Mouse (Mus musculus): Measurements from ENCODE around the gene Hspb7.

The Hspb7 gene

DNA sequence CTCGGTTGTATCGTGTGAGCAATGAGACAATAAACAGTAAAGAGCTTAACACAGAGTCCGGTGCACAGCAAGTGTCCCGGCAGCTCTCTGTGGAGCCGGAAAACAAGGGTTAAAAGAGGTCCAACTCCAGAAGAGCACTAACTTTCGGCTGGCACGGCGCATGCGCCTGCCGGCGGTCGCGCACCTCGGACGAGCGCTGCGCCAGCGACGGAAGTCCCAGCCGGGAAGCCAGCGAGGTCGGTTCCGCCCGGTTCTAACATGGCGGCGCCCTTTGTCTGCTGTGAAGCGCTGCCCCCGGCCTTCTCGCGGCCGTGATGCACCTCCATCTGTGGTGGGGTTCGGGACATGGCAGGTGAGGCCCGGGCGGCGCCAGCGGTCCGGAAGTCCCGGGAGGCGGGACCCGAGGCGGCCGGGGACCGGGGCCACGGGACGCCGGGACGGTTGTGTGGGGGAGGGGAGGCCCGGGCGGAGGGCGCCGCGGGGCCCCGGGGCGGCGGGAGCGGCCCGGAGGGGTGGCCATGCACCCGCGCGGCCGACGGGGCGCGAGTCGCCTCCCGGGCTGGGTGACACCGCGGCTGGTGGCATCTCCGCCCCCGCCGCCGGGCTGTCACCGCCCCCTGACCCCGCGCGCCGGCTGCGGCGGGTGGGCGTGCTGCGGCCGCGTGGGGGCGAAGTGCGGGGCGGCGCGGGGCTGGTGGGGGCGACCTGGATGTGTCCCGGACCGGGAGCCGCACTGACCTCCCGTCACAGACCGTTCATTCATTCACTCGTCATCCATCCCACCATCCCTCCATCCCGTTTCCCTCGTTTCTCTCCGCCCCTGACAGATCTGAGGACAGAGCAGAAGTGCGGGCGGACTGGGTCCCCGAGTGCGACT, 24.1 kb downstream of the Hspb7 start, which contains the start of gene Zbtb17:
TSS of gene Zbtb17 (plus strand) at position 204 of the 877 bp plus-strand sequence.
- in situ Hi-C loops (cut with MseI, MboI) = no loop called here

GRCm38 (mm10) chr4:141445328-141445720, 24.7 kb downstream of the Hspb7 start:
- in situ Hi-C loops (cut with MseI, MboI) = no loop called here

DNA sequence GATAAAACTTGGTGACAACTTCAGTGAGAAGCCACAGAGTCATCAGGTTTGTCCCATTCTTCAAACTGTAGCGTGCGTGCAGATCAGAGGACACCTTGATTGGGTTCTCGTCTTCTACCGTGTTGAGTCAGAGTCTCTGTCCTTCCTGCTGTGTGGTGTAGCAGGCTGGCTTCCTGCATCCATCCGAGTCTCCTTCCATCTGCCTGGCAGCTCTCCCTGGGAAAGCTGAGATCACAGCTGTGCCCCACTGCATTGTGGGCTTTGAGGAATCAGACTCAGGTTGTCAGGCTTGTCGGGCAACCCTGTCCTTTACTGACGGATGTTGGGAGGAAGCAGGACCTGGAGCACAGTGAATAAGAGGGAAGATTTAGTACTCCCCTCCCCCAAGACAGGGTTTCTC, 25.6 kb downstream of the Hspb7 start:
- in situ Hi-C loops (cut with MseI, MboI) = no loop called here

DNA sequence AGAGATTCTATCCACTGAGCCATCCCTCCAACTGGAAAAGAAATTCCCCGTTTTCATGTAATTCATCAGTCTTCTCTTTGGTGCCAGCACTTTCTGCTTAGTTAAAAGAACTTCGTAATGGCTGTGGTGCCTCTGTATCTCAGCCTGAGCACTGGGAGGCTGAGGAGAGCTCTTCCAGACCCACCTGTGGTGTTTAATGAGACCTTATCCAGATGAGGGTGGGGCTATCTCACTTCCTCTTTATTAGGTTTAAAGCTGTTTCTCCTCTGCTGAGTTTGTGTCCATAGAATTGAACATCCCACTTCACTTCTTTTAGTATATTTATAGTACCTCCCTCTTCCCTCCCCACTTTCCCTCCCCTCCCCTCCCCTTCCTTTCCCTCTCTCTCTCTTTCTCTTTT, 30.7 kb downstream of the Hspb7 start:
- in situ Hi-C loops (cut with MseI, MboI) = no loop called here

DNA sequence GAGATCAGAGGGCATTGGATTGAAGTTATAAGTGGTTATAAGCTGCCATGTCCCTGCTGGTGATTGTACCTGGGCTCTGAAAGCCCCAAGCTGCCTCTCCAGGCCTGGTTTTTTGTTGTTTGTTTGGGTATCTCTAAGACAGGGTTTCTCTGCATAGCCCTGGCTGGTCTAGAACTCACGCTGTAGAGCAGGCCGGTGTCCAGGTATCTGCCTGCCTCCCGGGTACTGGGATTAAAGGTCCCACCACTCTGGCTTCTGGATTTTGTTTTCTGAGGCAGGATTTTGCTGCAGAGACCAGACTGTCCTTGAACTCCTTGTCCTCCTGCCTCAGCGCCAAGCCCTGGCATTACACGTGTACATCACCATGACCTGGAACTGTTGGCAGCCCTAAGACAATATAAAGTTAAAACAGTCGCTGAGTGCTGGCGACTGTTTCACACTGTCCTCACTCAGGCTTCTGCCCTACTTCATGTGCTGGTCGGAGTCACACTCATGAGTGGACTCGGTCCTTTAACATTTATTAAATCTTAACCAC, 31.4 kb downstream of the Hspb7 start:
- in situ Hi-C loops (cut with MseI, MboI) = no loop called here

GRCm38 (mm10) chr4:141454581-141455350, 34.2 kb downstream of the Hspb7 start:
- in situ Hi-C loops (cut with MseI, MboI) = no loop called here

DNA sequence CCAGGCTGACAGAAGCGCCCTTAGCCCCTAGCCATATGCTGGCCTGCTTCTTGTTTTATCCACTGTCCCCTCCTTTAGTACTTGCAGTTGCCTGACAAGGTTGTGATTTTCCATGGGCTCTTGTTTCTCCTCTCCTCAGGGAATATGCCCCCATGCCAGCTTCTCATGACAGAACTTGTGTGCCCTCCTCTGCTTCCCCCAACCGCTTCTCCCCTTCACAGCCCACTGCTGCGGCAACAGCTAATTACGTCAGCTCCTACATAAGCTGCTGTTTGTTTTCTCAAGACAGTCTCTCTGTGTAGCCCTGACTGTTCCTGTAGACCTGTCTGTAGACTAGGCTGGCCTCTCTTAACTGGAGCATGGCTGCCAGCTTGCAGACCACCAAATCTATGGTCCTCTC, 34.9 kb downstream of the Hspb7 start:
- in situ Hi-C loops (cut with MseI, MboI) = no loop called here

DNA sequence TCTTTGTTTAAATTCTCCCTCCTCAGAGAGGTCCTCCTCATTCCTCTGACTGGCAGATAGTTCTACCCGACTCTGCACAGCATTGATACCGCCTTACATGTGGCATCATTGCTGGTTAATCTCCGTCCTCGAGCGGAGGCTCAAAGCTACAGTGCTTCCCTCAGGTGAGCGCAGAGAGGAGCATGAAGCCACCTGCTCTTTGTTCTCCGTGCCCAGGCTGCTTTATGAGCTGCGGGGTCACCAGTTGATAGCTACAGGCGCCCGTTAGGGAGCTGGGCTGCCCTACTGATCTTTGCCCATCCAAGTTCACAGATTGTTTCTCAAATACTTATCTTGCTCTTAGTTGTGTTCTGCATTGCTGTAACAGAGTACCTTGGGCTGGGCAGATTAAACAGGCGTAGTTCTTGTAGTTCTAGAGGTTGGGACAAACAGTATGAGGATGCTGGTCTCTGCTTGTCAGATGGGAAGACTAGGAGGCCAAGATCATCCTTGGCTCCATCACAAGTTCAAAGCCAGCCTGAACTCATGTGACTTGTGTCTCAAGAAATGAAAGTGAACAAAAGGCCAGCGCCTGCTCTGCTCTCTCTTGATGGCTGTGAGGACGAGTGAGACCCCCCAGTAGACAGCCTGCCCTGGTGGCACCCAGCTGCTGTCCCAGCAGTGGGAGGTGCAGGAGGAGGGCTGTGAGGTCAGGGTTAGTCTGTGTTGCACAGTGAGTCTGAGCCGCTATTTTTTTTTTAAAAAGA, 35.8 kb downstream of the Hspb7 start:
- in situ Hi-C loops (cut with MseI, MboI) = no loop called here

- in situ Hi-C loops (cut with MseI, MboI) = no loop called here
Observed at GRCm38 (mm10) chr4:141458236-141458635, 37.7 kb downstream of the Hspb7 start.

- in situ Hi-C loops (cut with MseI, MboI) = no loop called here
Observed at GRCm38 (mm10) chr4:141458888-141459287, 38.3 kb downstream of the Hspb7 start.

GRCm38 (mm10) chr4:141459766-141460165, 39.2 kb downstream of the Hspb7 start:
- in situ Hi-C loops (cut with MseI, MboI) = no loop called here

GRCm38 (mm10) chr4:141460481-141460880, 39.9 kb downstream of the Hspb7 start:
- in situ Hi-C loops (cut with MseI, MboI) = no loop called here

DNA sequence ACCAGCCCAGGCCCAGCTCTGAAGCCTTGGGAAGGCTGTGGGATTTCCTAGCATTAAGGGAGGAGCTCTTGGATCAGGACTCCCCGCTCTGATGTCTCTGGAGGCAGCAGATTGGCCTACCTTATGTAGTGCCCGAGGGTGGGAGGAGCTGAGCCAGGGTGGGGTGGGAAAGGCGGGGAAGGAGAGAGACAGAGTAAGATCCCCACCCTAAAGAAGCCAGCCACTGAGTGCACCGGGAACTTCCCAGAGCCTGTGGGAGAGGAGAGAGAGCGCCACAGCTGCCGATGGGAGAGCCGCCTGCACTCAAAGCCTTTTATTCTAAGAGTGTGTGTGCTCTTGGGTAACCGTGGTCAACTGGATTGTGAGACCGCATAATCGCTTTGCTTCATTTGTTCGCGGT, 40.5 kb downstream of the Hspb7 start:
- in situ Hi-C loops (cut with MseI, MboI) = no loop called here

DNA sequence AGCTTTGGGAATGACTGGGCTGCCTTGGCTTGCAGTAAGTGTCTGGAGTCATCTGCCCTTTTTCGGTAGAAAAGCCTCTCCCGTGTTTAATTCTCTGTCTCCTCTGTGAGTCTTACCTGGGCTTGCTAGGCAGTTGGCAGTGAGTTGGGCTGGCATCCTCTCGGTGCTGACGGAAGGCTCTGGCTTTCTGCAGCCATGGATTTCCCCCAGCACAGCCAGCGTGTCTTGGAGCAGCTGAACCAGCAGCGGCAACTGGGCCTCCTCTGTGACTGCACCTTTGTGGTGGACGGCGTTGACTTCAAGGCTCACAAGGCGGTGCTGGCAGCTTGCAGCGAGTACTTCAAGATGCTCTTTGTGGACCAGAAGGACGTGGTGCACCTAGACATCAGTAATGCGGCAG, 41.0 kb downstream of the Hspb7 start:
- in situ Hi-C loops (cut with MseI, MboI) = no loop called here

- in situ Hi-C loops (cut with MseI, MboI) = no loop called here
Observed at GRCm38 (mm10) chr4:141463472-141463871, 42.9 kb downstream of the Hspb7 start.

DNA sequence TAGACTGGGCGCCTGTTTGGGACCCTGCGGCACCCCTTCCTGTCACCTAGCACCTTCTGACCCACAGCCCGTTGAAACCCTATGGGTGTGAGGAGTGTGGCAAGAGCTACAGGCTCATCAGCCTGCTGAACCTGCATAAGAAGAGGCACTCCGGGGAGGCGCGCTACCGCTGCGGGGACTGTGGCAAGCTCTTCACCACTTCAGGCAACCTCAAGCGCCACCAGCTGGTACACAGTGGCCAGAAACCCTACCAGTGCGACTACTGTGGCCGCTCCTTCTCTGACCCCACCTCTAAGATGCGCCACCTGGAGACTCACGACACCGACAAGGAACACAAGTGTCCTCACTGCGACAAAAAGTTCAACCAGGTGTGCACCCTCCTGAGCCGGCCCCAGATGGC, 44.1 kb downstream of the Hspb7 start:
- in situ Hi-C loops (cut with MseI, MboI) = no loop called here

DNA sequence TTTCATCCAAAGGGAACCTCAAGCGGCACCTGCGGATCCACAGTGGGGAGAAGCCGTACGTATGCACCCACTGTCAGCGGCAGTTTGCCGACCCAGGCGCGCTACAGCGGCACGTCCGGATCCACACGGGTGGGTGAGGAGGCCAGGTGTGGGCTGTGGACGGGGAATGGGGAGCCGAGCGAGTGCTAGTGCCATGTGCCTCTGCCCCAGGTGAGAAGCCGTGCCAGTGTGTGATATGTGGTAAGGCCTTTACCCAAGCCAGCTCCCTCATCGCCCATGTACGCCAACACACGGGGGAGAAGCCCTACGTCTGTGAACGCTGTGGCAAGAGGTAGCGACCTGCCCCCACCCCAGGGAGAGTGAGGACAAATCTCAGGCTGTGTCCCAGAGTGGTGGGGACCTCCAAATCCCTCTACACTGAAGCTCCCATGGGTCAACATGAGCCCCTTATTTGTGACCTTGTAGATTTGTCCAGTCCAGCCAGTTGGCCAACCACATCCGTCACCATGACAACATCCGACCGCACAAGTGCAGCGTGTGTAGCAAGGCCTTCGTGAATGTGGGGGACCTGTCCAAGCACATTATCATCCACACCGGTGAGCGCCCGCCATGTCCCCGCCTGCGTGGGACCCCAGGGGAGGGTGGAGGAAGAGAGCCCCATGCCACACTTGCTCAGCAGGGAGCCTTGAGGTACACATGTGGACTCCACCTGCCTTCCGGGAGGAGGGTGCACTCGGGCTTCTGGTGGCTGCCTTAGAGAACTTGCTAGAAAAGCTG, 45.1 kb downstream of the Hspb7 start:
- in situ Hi-C loops (cut with MseI, MboI) = no loop called here

DNA sequence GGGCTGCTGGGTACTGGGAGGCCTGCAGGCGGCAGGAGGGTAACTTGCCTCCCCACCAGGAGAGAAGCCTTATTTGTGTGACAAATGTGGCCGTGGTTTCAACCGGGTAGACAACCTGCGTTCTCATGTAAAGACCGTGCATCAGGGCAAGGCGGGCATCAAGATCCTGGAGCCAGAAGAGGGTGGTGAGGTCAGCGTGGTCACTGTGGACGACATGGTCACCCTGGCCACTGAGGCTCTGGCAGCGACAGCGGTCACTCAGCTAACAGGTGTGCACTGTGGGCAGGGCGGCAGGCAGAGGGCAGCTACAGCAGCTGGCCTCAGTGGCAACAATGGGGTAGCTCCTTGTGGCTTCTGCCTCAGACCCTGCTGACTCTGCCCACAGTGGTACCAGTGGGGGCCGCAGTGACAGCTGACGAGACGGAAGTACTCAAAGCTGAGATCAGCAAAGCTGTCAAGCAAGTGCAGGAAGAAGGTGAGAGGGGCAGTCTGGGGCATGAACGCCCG, 45.8 kb downstream of the Hspb7 start:
- in situ Hi-C loops (cut with MseI, MboI) = no loop called here

GRCm38 (mm10) chr4:141466844-141467580, 46.4 kb downstream of the Hspb7 start:
- in situ Hi-C loops (cut with MseI, MboI) = no loop called here

DNA sequence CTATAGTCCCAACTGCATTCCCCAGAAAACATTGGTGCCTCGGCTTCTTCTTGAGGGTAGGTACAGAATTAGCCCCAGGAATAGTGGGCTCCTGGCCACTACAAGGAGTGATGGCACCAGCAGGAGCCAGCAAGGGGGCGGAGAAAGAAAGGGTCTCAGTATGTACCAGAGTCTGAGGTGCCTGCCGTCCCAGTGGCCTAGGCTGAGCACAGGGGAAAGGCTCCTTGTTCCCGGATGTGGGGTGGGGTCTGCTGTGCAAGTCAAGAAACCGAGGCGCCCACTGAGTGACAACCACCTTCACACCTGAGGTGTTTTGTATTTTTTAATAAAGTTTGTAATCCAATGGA, 47.0 kb downstream of the Hspb7 start:
- in situ Hi-C loops (cut with MseI, MboI) = no loop called here
